Mouse (Mus musculus) left cerebral cortex, postnatal 25 days (tissue): ENCODE data around the gene Taf1d. TPM values are rescaled to one million over a fixed set of nuclear protein-coding genes. Genes with fewer than 3 reads are reported as not detected.
A peak's percentile ranks its signal among the peaks of the same experiment; 100 is the strongest.
"Not testable (repeated sequence)": the region's sequence is repeated elsewhere in the genome, so short reads cannot be mapped to it uniquely, and the experiment has no call there.

Experiments used
- DNase-seq, 2 experiments: peaks; one replicate each; pipeline ENCODE4 v3.0.0; 2022; ENCODE audit warnings: low spot score in 2 of 2, mixed read lengths in 1 of 2
- intact Hi-C: fragments of 180-260 bp; cut with DNase I; formaldehyde crosslinking; loops from one replicate; pipeline ENCODE4 v1.15.1; 2025
- total RNA-seq, 2 experiments: library from RNA; stranded (reverse); gene quantifications; 2 replicates each; pipeline ENCODE4 v1.2.3; 2021

Gene Taf1d
- total RNA-seq, 2 experiments from 2014 or later: 25.8 to 28.8 TPM

DNA sequence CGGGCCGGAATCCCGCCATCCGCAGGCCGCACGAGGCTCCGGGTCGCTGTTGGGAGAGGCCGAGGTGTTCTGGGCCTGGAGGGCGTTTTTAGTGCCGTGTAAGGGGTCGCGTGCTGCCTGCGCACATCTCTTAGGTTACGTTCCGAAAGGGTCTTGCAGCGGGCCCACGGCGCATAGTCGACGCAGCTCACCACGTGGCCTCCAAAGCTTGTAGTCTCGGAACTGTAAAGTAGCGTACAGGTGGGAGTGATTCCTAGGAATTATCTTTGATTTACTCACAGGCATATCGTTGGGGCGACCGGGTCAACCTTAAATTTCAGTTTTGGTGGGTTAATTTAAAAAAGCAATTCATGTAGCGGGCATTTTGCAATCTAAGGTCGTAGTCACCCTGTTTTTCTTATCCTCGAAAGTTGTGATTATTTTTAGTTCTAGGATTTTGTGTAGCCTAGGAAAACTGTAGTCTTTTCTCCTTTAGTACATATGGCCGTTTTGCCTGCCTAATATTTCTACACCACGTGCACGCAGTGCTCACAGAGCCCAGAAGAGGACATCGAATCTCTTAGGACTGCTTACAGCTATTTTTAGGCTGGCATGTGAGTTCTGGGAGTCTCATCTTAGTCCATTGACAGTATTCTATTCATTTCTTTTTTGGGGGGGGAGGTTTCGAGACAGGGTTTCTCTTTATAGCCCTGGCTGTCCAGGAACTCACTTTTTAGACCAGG lies 545 bp downstream of the Taf1d start, which contains the start of gene 4931406C07Rik:
Gene 4931406C07Rik, minus strand, starts transcription at position 51 of the 722 bp plus-strand sequence.
- intact Hi-C loops: loop anchor here (2.0 kb wide), 1 partner anchor 28 kb away; the partner anchor contains the start of gene Med17
- DNase-seq: no peak

- no peak for DNase-seq
- intact Hi-C loops: loop anchor here (2.0 kb wide), 1 partner anchor 28 kb away; the partner anchor contains the start of gene Med17
Measured at GRCm38 (mm10) chr9:15307257-15307656, 1.2 kb downstream of the Taf1d start.

DNA sequence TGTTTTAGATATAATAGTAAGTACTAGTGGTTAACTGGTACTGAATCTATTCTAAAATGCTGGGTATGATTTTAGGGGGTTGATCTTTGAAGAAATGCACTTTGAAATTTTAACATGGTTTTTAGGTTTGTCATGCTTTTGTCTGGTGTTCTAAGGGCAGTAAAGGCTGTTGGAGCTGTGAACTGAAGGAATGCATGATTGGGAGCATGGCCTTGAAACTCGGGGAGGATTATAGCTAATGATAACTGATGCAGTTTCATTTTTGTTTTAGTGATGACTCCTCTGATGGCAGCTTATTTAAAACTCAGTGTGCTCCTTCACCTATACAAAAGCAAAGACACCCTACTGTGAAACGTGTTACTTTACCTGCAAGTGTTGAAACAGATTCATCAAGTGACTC lies 2.2 kb downstream of the Taf1d start:
- intact Hi-C loops: no loop called here

GRCm38 (mm10) chr9:15309425-15309824 lies 3.4 kb downstream of the Taf1d start:
- intact Hi-C loops: no loop called here
- DNase-seq: no peak

More for the DNA sequence above, 2.2 kb downstream of the Taf1d start:
- DNase-seq: no peak

DNA sequence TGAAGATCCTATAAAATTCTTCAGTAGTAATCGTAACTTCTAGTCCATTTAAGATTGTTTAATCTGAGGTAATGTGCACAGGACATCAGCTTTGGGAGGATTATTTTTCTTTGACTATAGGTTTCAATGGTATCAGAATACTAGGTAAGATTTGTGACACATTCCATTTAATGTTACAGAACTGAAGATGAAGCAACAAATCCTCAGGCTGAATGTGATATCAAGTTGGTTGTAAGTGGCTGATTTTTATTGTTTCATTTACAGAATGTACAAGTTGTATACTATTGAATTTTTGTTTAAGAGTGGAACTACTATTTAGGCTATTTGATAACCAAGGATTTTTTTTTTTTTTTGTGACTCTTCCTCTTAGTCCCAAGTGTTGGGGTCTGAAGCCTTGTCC lies 4.2 kb downstream of the Taf1d start:
- intact Hi-C loops: no loop called here
- DNase-seq: no peak

DNA sequence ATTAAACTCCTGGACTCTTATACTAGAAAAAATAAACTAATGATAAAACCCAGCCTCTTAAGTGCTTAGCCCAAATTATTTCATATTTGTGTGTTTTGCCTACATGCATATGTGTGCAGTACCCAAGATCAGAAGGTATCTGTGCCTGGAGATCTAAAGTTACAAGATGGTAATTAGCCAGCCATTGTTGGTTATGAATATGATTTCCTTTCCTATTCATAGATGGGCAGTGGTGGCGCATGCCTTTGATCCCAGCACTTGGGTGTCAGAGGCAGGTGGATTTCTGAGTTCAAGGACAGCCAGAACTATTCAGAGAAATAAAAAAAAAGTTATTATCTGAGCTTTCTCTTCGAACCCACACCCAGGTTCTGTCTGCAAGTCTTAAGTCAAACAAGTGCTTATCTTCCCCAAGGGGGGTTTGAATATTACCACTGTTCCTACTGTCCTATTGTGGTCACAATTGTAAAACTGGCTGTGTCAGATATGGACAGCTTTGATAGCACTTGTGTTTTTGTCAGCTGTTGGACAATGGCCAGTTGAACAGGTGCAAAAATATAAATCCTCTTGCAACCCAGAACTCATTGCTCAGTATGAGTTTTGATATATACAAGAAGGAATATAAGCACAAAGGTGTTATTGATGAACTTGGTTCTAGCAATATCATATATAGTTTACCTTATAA lies 6.2 kb downstream of the Taf1d start:
- no peak for DNase-seq
- intact Hi-C loops: no loop called here

GRCm38 (mm10) chr9:15313633-15314032 lies 7.6 kb downstream of the Taf1d start:
- intact Hi-C loops: no loop called here
- no peak for DNase-seq

- DNase-seq: no peak
- intact Hi-C loops: no loop called here
Measured at GRCm38 (mm10) chr9:15314619-15315018, 8.6 kb downstream of the Taf1d start.

DNA sequence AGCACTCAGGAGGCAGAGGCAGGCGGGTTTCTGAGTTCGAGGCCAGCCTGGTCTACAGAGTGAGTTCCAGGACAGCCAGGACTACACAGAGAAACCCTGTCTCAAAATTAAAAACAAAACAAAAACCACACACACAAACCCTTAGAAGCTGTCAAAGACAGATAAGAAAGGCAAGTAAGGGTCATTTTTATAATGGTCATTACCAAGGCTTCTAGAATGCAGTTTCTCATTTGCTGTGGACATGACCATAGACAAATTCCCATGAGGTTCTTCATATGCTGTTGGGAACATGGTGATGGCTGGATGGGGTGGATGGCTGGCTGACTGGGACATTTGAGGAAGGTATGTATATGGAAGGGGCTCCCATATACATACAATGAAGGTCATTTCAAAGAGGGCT lies 10.3 kb downstream of the Taf1d start:
- DNase-seq, intact Hi-C loops: not testable (repeated sequence)

GRCm38 (mm10) chr9:15317223-15318169 lies 11.5 kb downstream of the Taf1d start:
- intact Hi-C loops: no loop called here
- DNase-seq: no peak

- intact Hi-C loops: no loop called here
- DNase-seq: no peak
Measured at GRCm38 (mm10) chr9:15318170-15318742, 12.2 kb downstream of the Taf1d start.

GRCm38 (mm10) chr9:15337776-15338175 lies 31.8 kb downstream of the Taf1d start:
- intact Hi-C loops: no loop called here
- no peak for DNase-seq

DNA sequence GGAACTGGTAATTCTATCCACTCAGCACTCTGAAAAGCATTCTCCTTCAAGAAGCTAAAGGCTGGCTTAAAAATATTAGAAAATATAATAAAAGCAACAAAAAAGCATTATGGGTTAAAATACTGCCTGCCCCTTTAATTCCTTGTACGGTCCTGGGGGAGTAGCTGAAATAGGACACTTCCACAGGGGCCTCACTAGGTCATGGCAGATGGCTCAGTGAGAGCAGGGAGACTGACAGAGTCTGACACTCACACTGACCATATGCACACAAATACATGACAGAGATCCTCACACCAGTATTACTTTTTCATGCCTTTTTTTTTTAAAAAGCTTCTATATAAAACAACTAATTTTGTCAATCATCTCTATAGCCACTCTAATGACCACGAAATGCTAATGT lies 43.9 kb downstream of the Taf1d start:
- no peak for DNase-seq
- intact Hi-C loops: loop anchor here (10.0 kb wide), 1 partner anchor 565 kb away; the partner anchor contains the start of genes Ankrd49 and Mre11a

- DNase-seq: no peak
- intact Hi-C loops: loop anchor here (10.0 kb wide), 1 partner anchor 572 kb away; the partner anchor contains the start of genes Ankrd49 and Mre11a
Measured at GRCm38 (mm10) chr9:15356916-15357483, 51.0 kb downstream of the Taf1d start.

DNA sequence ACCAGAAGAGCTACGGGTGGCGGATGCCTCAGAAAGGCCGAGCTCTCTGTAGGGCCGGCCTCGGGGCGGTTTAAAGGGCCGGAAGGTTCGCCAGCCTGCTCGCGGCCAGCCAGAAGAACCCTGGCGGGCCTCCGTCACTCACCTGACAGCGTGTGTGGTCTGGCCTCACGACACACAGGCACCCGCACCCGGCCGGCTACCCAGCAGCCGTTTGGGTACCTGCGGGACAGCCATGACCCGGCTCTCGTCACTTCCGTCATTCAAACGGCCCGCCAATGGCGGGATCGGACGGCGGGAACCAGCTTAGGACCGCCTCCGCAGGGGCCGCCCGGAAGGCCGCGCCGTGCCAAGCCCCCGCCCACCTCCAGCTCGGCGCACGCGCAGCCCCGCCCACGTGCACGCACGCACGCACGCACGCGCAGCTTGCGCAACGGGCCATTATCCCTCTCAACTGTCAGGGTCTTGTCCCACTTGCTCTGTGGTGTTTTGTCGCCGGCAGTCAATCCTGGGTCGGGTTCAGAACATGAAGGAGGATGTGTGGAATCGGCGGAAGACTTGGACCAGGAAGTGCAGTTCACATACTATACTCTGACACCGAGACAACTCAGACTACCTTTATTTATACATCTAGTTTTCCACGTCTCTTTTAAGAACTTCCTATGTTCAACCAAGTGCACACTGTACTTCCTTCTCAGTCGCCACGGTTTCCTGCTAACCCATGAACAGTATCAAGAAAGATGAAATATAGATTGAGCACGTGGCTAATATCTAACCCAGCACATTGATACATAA lies 51.7 kb downstream of the Taf1d start, which contains the start of gene Cep295:
Gene Cep295, minus strand, starts transcription at position 305 of the 792 bp plus-strand sequence.
- peak; percentile 96 to 97 for DNase-seq

DNA sequence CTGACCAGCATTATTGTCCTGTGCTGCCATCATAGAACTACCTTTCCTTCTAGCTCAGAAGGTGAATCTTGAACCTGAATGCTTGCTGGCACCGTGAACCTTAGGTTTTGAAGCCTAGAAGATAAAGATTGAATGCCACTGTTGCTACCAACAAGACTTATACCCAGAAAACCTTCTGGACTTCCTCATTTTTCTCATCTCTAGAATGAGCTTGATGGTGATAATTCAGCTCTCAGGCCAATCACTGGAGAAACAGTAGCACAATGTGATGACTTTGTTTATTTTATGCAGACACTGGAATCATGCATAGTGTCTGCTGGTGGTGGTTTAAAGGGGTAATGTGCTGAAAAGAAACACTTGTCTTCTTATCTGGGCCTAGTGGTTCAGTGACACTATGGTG lies 58.8 kb downstream of the Taf1d start:
- no peak for DNase-seq
- intact Hi-C loops: loop anchor here (5.0 kb wide), 1 partner anchor 127 kb away; the partner anchor contains the start of gene Smco4

More for the DNA sequence above, 51.7 kb downstream of the Taf1d start, which contains the start of gene Cep295:
- intact Hi-C loops: loop anchor here (10.0 kb wide), 1 partner anchor 573 kb away; the partner anchor contains the start of genes Ankrd49 and Mre11a

- intact Hi-C loops: loop anchor here (1.0 kb wide), 1 partner anchor 315 kb away; no protein-coding TSS in a partner anchor
- peak in 1 of 2 experiments; percentile 41 for DNase-seq
Measured at GRCm38 (mm10) chr9:15365856-15366255, 59.8 kb downstream of the Taf1d start.

GRCm38 (mm10) chr9:15366260-15366659 lies 60.2 kb downstream of the Taf1d start:
- intact Hi-C loops: loop anchor here (1.0 kb wide), 1 partner anchor 315 kb away; no protein-coding TSS in a partner anchor
- DNase-seq: no peak
